22 mouse cellular contexts compared by ENCODE assay signal in genomic region chr10:30723014-30723413, GRCm38 (mm10).
A peak's percentile ranks its signal among the peaks of the same experiment; 100 is the strongest.
DNase-seq lines count a peak whose midpoint lies in the region; ATAC-seq and TF ChIP-seq lines count a peak whose summit lies in the region.
"Had no signal": no experiment of that assay in that cellular context is flagged by ENCODE, and none has a peak within 500 bp of the region (broad histone marks: within the 10 kb centered on the region; RNA-seq: fewer than 3 reads in every experiment).

No protein-coding gene starts in this region.

- H3K27me3 ChIP-seq in MEL (ENCODE audit: control insufficient read depth in 1 of 2, insufficient read depth in 2 of 2, low read length in 2 of 2) = no peaks in the 10 kb centered on the region
- H3K27me3 ChIP-seq: CH12.LX; embryonic facial prominence, embryonic 12.5 days; forebrain, embryonic 13.5 days; forebrain, embryonic 15.5 days had no signal

- no peak overlapping the region for H3K4me3 ChIP-seq in MEL (ENCODE audit: control insufficient read depth in 1 of 2, insufficient read depth in 1 of 2, low read depth in 2 of 2, low read length in 2 of 2)
- H3K4me3 ChIP-seq: embryonic facial prominence, embryonic 10.5 days; embryonic facial prominence, embryonic 12.5 days; forebrain, embryonic 13.5 days; forebrain, embryonic 15.5 days had no signal

- H3K27ac ChIP-seq in MEL (ENCODE audit: control insufficient read depth, low read depth, low read length) = no peak overlapping the region
- H3K27ac ChIP-seq: embryonic facial prominence, embryonic 10.5 days; embryonic facial prominence, embryonic 12.5 days; forebrain, embryonic 13.5 days; forebrain, embryonic 15.5 days had no signal

- TF ChIP-seq RAD21 in MEL (IDR thresholded peaks at IDR 0.05; ENCODE audit: low read depth, low read length) = no peak

- TF ChIP-seq CTCF in MEL (IDR thresholded peaks at IDR 0.05 in 2 of 3, conservative IDR thresholded peaks at IDR 0.05 in 1 of 3; ENCODE audit: control insufficient read depth in 1 of 3, insufficient read depth in 1 of 3, low read depth in 2 of 3, low read length in 3 of 3, poor library complexity in 1 of 3, severe bottlenecking in 1 of 3) = no peak

- H3K9ac ChIP-seq in MEL (ENCODE audit: control insufficient read depth, low read depth, low read length, poor library complexity, severe bottlenecking) = no peak overlapping the region
- H3K9ac ChIP-seq: embryonic facial prominence, embryonic 12.5 days; forebrain, embryonic 13.5 days; forebrain, embryonic 15.5 days; forebrain, postnatal 0 days had no signal

- no peak for TF ChIP-seq EP300 in MEL (IDR thresholded peaks at IDR 0.05; ENCODE audit: low read depth in 1 of 2, low read length in 2 of 2)

- no peak for TF ChIP-seq POLR2A in MEL (IDR thresholded peaks at IDR 0.05; ENCODE audit: control insufficient read depth in 1 of 2, insufficient read depth in 1 of 2, low read depth in 1 of 2, low read length in 2 of 2, poor library complexity in 1 of 2)

- no peaks in the 10 kb centered on the region for H3K79me2 ChIP-seq in MEL (ENCODE audit: control insufficient read depth, insufficient read depth, low read length, poor library complexity)

- H3K36me3 ChIP-seq in MEL (ENCODE audit: control insufficient read depth in 1 of 2, insufficient read depth in 2 of 2, low read length in 2 of 2) = peaks cover 0 to 2% of the 10 kb centered on the region in 2 experiments; a peak in 1 of 4 replicates

- no peaks in the 10 kb centered on the region; a peak in 1 of 4 replicates for H3K4me1 ChIP-seq in MEL (ENCODE audit: control insufficient read depth in 1 of 2, insufficient read depth in 2 of 2, low read length in 2 of 2)
- H3K4me1 ChIP-seq: embryonic facial prominence, embryonic 10.5 days; forebrain, embryonic 13.5 days; forebrain, embryonic 15.5 days had no signal

- H3K9me3 ChIP-seq in MEL (replicated peaks; ENCODE audit: insufficient read depth, low read length) = no peaks in the 10 kb centered on the region
- H3K9me3 ChIP-seq: embryonic facial prominence, embryonic 10.5 days; embryonic facial prominence, embryonic 12.5 days; forebrain, embryonic 13.5 days; forebrain, embryonic 15.5 days; G1E had no signal

- peak; percentile 58 for ATAC-seq in common myeloid progenitor, adult 5-6 weeks (replicated peaks; ENCODE audit: low read depth, poor library complexity, severe bottlenecking)
- ATAC-seq in megakaryocyte, adult 5-6 weeks (ENCODE audit: poor library complexity, severe bottlenecking) = peak; percentile 64
- ATAC-seq: CD4-positive, CD25-positive, alpha-beta regulatory T cell, adult 4 months; forebrain, embryonic 13.5 days; forebrain, embryonic 15.5 days; forebrain, postnatal 0 days had no signal

- DNase-seq in MEL (ENCODE audit: low read depth, low spot score) = peak; percentile 20
- no peak for DNase-seq in adrenal gland, adult 8-10 months
- DNase-seq in cerebellum, adult 9-10 months = no peak
- DNase-seq in spleen, postnatal 36 days (ENCODE audit: low spot score in 2 of 2) = no peak
- DNase-seq: adrenal gland, postnatal 10 days; adrenal gland, postnatal 25 days; B cell, adult 2 months; cerebellum, adult 11-12 months; cerebellum, adult 2 months; cerebellum, adult 9-11 months; cerebellum, postnatal 14 days; cerebellum, postnatal 36 days; forebrain, postnatal 0 days had no signal

TF ChIP-seq in MEL, 35 proteins besides CTCF, POLR2A, EP300 and RAD21:
- no peak for TF ChIP-seq MAZ (IDR thresholded peaks at IDR 0.05; ENCODE audit: low read depth, low read length)
- no peak for TF ChIP-seq GATA1 (IDR thresholded peaks at IDR 0.05; ENCODE audit: low read depth, low read length)
- TF ChIP-seq USF2 (IDR thresholded peaks at IDR 0.05; ENCODE audit: borderline replicate concordance in 1 of 2, insufficient read depth in 1 of 2, low read depth in 1 of 2, low read length in 2 of 2) = no peak
- no peak for TF ChIP-seq JUND (IDR thresholded peaks at IDR 0.05; ENCODE audit: low read depth, low read length)
- no peak for TF ChIP-seq TBP (IDR thresholded peaks at IDR 0.05; ENCODE audit: low read depth, low read length)
- TF ChIP-seq HCFC1 (IDR thresholded peaks at IDR 0.05; ENCODE audit: low read depth, low read length) = no peak
- no peak for TF ChIP-seq MYB (IDR thresholded peaks at IDR 0.05; ENCODE audit: low read depth, low read length)
- no peak for TF ChIP-seq ELF1 (IDR thresholded peaks at IDR 0.05; ENCODE audit: low read depth, low read length)
- TF ChIP-seq CHD1 (IDR thresholded peaks at IDR 0.05; ENCODE audit: low read depth, low read length) = no peak
- no peak for TF ChIP-seq E2F4 (IDR thresholded peaks at IDR 0.05; ENCODE audit: borderline replicate concordance, low read depth, low read length)
- TF ChIP-seq MXI1 (IDR thresholded peaks at IDR 0.05; ENCODE audit: low read depth, low read length) = no peak
- TF ChIP-seq NRF1 (IDR thresholded peaks at IDR 0.05; ENCODE audit: insufficient read depth, low read depth, low read length, poor library complexity, severe bottlenecking) = no peak
- TF ChIP-seq RCOR1 (IDR thresholded peaks at IDR 0.05; ENCODE audit: low read depth, low read length) = no peak
- TF ChIP-seq UBTF (IDR thresholded peaks at IDR 0.05; ENCODE audit: borderline replicate concordance, insufficient read depth, low read depth, low read length) = no peak
- TF ChIP-seq USF1 (IDR thresholded peaks at IDR 0.05; ENCODE audit: low read depth, low read length) = no peak
- TF ChIP-seq MAFK (IDR thresholded peaks at IDR 0.05; ENCODE audit: borderline replicate concordance, low read depth, low read length) = no peak
